Mouse (Mus musculus) c-Kit-positive CD71-negative TER-119-negative erythroid progenitor cells, embryonic 14.5 days (primary cell): ENCODE measurements around the gene 0610012G03Rik.

Source experiments
- DNase-seq: peaks from one replicate; pipeline ENCODE4 v3.0.0-alpha.2; 2013; ENCODE audit warnings: low read depth

0610012G03Rik gene

GRCm38 (mm10) chr16:31932840-31933697, 15.2 kb downstream of the 0610012G03Rik start:
- peak; percentile 86 for DNase-seq

GRCm38 (mm10) chr16:31932255-31932654, 16.0 kb downstream of the 0610012G03Rik start:
- no peak for DNase-seq

- no peak for DNase-seq
These were observed 17.0 kb downstream of the 0610012G03Rik start for GRCm38 (mm10) chr16:31931330-31931729.

GRCm38 (mm10) chr16:31927412-31927811, 20.9 kb downstream of the 0610012G03Rik start:
- no peak for DNase-seq

GRCm38 (mm10) chr16:31926547-31927182, 21.6 kb downstream of the 0610012G03Rik start:
- DNase-seq, result no peak

- DNase-seq, result no peak
These were observed 22.2 kb downstream of the 0610012G03Rik start for GRCm38 (mm10) chr16:31926091-31926490.

GRCm38 (mm10) chr16:31924368-31924767, 23.9 kb downstream of the 0610012G03Rik start:
- DNase-seq, result no peak

GRCm38 (mm10) chr16:31918248-31918724, 30.0 kb downstream of the 0610012G03Rik start:
- peak; percentile 76 for DNase-seq

GRCm38 (mm10) chr16:31917776-31918175, 30.5 kb downstream of the 0610012G03Rik start:
- no peak for DNase-seq

GRCm38 (mm10) chr16:31910281-31910847, 37.9 kb downstream of the 0610012G03Rik start:
- no peak for DNase-seq

GRCm38 (mm10) chr16:31908959-31909358, 39.3 kb downstream of the 0610012G03Rik start:
- no peak for DNase-seq

- DNase-seq, result no peak
These were observed 41.4 kb downstream of the 0610012G03Rik start for GRCm38 (mm10) chr16:31906896-31907295.

- DNase-seq, result no peak
These were observed 42.1 kb downstream of the 0610012G03Rik start for GRCm38 (mm10) chr16:31905891-31906825.

- DNase-seq, result peak; percentile 20
These were observed 43.0 kb downstream of the 0610012G03Rik start for GRCm38 (mm10) chr16:31905331-31905730.

GRCm38 (mm10) chr16:31903239-31903638, 45.1 kb downstream of the 0610012G03Rik start:
- DNase-seq, result no peak

- no peak for DNase-seq
These were observed 46.4 kb downstream of the 0610012G03Rik start for GRCm38 (mm10) chr16:31901886-31902285.

GRCm38 (mm10) chr16:31898546-31899326, 49.6 kb downstream of the 0610012G03Rik start:
- DNase-seq, result no peak
